Mouse (Mus musculus): ENCODE results near the gene Arcn1. TPM values are rescaled to one million over a fixed set of nuclear protein-coding genes. Genes with fewer than 3 reads are reported as not detected.

Arcn1 gene
- total RNA-seq, 4 experiments from 2014 or later = 96.2 to 117 (median 98.0) TPM

DNA sequence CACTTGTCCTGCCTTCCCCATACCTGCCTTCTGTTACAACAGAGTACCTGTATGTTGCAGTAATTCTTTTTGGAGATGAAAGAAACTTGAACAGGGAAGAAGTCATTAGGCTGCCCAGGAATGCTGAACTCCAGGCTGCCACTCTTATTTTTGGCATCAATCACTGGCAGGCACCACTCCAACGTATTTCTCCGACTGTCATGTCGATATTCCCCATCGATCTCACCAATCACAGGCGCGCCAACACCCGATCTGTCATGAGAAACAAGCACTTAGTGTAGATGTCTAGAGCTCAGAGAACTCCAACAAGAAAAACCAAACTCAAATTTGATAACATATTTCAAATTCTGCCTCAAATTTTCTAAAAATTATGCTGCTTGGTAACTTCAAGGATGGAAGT, 22.3 kb downstream of the Arcn1 start:
- no peak for DNase-seq (ENCODE audit: low spot score in 2 of 2)

DNA sequence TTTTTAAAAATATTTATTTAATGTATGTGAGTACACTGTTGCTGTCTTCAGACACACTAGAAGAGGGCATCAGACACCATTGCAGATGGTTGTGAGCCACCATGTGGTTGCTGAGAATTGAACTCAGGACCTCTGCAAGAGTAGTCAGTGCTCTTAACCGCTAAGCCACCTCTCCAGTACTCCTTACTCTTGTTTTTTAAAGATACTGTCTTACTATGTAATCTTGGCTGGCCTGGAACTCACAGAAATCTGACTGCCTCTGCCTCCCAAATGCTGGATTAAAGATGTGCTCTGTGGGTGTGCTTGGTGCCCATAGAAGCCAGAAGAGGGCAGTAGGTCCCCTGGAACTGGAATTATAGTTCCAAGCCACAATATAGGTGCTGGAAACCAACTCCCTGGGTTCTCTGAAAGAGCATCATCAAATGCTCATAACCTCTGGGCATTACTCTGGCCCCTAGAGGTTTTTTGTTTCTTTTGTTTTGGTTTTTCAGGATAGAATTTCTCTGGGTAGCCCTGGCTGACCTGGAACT, 26.9 kb downstream of the Arcn1 start:
- DNase-seq (ENCODE audit: low spot score in 2 of 2) = no peak

DNA sequence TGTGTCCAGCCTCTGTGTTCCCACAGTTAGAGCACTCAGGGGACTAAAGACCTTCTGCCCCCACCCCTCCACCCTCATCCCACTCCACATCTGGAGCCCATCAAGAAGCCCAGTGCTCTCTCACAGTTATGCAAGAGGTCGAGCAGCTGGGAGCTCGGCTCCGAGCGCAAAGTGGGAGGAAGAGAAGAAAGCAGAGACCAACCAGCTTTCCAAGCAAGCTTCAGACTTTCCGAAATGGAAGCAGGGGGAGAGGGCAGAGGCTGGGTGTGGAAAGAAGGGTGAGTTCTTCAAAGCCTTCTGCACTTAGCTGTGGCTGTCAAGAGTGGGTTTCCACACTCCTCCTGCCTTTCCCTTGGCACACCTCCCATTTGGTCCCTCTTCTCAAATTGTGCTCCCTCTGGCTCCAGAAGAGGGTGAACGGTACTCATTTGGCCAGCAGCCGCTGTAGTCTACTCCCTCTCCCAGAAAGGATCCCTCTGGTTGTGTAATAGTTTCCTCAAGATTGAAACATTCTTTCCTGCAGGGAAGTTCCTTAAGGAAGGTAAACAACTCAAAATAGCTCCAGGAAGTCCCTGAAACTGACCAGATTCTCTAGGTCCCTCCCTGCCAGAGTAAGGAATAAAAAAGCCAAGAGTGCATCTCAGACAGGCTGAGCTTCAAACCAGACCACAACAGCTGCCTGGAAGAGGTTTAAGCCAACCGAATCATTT, 30.2 kb downstream of the Arcn1 start:
- no peak for DNase-seq (ENCODE audit: low spot score in 2 of 2)

DNA sequence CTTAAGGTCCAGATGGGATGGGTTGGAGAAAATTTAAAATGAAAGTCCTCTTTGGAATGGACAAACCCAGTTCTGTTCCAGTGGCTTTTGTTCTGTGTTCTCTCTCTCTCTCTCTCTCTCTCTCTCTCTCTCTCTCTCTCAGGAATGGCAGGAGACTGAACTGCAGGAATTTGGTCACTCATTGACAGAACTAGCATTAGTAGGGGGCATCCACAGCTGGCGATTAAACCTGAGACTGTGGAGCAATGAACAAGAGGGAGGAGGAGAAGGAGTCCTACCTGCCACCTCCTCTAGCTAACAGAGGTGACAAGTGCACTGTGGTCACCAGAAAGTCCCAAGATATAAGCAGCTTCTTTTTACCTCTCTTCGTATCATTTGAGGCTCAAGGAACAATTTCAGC, 31.3 kb downstream of the Arcn1 start:
- no peak for DNase-seq (ENCODE audit: low spot score in 2 of 2)

DNA sequence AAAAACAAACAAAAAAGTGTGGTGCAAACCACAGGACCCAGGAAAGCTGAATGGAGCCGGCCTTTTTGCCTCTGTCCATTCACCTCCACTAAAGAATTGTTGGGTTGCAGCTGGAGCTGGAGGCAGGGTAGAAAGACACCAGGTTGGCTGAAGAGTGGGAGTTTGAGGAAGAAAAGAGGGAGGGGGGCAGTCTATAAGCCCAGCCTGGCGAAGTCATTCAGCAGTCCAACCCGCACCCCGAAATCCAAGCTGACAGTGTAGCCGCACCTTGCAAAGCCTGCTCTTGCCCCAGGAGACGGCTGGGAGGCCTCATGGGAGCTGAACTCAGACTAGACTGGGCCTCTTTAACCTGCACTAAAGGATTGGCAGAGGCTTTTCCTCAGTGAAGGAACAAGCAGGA, 31.8 kb downstream of the Arcn1 start:
- DNase-seq (ENCODE audit: low spot score in 2 of 2) = no peak

DNA sequence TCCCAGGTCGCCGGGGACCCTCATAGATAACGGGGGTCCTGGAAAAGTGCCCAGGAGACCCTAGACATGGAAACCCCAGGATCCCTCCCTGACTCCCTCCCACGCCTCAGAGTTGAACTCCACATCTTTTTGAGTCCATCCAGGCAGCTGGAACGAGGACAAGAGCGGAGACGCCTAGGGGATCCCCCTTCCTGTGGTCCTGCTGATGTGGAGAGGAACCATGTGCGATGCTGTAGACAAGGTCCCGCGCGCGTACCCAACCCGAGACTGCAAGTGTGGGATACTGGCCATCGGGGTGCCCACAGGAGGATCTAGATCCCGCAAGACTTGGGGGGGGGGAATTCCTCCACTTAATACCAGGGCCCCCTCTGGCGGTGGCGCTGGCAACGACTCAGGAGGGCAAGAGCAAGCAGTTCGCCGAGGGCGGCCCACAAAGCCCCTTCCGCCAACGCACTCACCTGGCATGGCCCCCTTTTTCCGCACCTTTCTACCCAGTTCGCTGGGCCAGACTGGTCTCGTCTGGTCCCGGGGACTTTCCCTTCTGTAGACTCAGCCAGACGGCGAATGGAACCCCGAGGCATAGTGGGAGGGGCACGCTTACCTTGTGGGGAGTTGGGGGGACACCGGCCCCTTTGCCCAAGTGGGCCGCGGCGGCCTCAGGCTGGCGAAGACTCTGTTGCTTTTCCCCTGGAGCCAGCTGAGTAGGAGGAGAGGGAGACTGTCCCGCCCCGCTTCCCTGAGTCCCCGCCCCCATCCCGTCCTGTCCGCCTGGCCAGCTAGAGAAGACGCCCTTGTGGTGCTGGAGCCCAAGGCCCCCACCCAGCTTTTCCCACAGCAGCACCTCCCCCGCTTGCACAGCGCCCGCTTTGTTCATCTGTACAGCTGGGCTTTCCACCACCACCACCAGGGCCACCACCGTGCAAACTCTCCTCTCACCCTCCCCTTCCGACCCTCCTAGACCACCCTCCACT, 32.8 kb downstream of the Arcn1 start, which contains the start of gene Phldb1:
TSS of gene Phldb1 (minus strand) at position 675 of the 971 bp plus-strand sequence.
- peak in 1 of 2 experiments; percentile 70 for DNase-seq (ENCODE audit: low spot score in 2 of 2)

DNA sequence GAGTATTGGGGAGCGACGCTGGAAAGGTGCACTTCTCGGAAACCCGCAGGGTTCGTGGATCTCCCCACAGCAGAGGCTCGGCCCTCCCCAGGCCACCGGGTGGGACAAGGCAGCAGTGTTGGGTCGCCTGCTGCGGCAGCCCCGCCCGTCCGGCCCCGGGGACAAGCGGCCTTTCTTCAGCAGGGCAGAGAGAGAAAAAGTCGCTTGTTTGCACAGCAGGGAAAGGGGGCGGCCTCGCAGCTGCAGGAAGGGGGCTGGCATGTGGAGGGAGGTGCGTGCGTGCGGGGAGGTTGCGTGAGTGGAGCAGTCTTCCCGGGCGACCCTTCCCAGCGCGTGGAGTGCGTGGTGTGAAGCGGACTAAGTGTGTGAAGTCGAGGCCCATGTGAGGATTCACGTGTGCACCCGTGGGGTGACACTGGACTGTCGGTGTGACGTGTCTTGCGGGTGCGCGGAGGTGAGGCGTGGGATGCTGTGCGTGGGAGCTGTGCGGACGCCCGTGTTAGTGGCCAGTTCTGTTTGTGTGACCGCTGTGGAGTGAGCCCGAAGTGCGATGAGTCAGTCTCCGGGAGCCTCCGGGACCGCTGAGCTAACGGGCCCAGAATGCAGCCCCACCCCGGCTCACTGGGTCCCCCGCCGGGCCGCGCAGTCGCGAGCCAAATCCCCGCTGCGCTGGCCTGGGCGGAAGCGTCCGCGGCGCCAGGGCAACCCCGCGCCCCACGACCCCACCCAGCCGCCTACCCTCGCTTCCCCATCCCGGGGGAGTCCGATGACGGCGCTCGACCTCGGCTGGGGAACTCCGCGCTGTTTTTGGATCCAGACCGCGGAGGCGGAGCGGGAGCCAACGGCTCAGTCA, 33.7 kb downstream of the Arcn1 start:
- no peak for DNase-seq (ENCODE audit: low spot score in 2 of 2)

DNA sequence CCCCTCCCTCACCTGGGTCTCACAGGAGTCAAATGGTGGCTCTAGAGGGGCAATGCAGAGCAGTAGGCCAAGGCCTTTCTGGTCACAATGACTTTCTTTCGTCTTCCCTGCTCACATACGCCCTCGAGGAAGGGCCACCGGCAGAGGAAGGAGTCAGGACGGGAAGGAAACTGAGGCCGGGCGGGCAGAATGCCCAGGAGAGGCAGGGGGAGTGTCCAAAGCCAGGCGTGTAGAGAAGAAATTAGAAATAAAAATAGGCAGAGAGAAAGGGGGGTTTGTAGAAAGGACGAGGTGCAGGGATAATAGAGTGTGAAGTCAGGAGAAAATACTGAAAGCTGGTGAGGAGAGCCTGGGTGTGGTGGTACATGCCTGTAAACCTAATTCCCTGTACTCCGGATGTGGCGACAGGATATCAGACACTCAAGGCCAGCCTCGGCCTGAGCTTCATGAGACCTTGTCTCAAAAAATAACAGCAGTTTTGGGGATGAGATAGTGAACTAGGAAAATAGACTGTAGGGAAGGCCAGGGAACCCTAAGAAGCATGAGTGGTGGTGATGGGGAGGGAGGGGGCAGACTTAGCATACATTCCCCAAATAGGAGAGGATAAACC, 34.6 kb downstream of the Arcn1 start:
- DNase-seq (ENCODE audit: low spot score in 2 of 2) = no peak

DNA sequence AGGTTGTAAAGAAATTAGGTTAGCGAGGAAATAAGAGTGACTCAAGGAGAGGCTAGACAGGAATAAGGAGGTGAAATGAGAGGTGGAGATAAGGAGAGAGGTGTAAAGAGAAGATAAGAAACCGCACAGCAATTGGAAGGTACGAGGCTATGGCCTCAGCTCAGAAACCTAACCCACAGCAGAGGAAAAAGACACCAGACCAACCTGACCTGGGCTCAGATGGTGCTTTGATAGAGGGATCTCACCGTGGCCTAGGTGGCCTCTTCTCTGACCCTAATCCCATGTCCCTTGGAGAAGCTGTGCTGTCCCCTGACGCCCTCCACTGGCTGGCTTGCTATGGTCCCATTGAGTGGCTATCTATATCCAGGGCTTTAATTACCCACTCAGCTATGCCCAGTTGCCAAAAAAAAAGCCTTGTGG, 35.5 kb downstream of the Arcn1 start:
- DNase-seq (ENCODE audit: low spot score in 2 of 2) = no peak

DNA sequence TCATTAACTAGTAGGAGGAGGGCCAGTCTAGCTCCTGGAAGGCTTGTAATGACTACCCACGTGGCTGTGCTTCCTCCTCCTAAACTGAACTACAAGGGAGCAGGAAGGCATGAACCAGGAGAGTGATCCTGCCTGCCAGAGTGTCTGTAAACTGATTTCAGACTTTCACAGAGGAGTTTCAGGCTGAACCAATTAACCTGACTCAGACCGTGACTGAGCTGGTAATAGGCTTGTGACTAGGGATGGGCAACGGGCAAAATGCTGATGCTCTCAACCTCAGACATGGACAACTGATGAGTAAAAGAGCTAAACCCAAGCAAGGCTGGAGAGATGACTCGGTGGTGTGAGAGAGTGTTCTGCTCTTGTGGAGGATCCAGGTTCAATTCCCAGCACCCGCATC, 40.2 kb downstream of the Arcn1 start:
- DNase-seq (ENCODE audit: low spot score in 2 of 2) = no peak

DNA sequence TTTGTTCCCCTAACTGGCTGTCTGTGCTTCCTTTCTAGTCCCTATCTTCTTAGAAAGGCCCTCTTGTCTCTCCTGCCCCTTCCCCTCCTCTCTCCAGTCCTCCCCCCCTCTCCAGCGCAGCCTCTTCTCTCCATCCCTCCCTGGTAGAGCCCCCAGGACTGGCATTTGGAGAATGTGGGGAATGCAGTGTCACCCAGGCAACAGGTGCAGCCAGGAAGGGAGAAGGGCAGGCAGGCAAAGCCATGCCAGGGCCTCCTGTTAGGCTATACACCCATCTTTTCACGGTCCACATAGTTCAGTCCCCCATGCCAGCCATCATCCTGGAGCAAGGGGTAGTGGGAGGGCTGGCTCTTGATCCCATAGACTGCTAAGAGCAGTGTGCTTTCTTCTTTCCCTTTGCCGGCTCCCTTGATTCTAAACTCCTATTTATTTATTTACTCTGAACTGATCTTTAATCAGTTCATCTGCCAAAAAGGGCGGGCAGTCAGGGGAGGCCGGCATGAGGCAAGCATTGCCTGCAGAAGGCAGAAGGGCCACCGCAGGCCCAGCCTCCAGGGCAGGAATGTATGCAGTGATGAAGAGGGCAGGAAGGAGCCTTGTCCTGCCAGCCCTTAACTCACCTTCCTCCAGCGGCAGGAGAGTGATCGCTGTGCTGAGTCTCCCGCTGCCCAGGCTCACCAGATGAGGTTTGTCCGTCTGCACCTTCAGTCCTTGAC, 41.1 kb downstream of the Arcn1 start:
- no peak for DNase-seq (ENCODE audit: low spot score in 2 of 2)

DNA sequence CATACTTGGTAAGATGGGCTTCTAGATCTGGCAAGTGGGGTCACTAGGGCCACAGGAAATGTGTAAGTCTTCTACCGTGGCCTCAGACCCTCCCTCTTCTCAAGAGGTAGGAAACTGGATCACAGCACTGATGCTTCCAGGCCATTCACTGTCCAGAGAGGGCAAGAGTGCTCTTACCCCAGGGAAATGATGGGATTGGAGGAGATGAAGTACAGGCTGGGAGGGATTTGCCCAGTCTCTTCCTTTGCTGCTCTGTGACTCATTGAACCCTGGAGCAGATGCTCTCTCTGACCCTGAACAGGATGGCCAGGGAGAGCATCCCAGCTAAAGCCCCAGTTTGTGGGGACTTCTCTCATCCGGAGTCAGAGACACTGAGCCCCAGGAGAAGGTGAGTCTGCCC, 43.0 kb downstream of the Arcn1 start:
- no peak for DNase-seq (ENCODE audit: low spot score in 2 of 2)

DNA sequence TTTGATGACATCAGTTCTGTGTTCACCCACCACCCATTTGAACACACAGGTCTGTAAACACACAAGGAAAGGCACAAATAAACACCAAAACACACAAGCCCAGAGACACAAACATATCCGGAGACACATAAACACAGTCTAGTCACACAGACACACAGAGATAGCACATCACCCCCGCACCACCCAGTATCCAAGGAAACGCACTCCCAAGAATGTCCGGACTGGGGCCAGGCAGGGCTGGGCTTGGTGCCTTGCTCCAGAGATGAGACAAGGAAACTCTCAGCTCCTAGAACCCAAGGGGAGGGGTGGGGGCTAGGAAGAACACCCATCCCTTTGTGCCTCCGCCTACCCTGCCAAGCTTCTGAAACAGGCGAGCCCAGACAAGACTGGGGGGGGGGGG, 43.4 kb downstream of the Arcn1 start:
- peak in 1 of 2 experiments; percentile 71 for DNase-seq (ENCODE audit: low spot score in 2 of 2)

DNA sequence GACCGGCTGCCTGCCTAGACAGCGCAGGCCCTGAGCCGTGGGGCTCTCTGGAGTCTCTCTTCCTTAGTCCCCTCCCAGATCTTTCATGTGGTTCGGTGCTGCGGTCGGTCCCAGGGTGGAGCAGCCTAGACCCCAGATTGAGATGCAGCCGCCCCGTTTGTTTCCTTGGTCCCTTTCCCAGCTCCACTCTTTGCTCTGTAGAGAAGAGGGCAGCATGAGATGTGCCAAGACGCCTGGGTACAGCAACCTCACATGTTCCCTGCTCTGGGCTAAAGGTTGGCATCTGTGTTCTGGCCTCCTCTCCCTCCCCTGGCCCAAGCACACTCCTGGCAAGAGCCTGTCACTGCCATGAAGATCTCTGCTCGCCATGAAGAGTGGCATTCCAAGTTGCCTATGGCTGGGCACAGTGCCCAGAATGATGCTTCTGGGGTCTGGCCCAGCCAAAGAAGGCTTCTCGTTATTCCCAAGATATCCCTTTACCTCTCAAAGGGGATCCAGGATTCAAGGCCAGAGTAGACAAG, 44.1 kb downstream of the Arcn1 start:
- no peak for DNase-seq (ENCODE audit: low spot score in 2 of 2)

DNA sequence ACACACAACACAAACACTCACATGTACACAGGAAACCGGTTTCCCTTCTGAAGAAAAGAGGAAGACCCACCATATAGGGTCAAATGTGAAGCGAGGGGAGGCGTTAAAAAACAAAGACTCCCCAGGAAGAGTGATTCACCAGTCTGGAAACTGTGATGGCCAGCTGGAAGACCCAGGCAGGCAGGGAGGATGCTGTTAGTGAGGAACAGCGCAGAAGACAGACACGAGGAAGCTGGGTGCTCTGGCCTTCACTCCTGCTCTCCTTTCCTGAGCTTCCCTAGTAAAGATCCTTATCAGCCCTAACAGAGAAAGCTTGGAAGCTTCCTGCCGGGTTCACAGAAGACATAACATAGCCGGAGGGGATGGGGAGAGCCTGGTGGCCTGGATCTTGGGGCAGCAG, 44.6 kb downstream of the Arcn1 start:
- DNase-seq (ENCODE audit: low spot score in 2 of 2) = no peak

DNA sequence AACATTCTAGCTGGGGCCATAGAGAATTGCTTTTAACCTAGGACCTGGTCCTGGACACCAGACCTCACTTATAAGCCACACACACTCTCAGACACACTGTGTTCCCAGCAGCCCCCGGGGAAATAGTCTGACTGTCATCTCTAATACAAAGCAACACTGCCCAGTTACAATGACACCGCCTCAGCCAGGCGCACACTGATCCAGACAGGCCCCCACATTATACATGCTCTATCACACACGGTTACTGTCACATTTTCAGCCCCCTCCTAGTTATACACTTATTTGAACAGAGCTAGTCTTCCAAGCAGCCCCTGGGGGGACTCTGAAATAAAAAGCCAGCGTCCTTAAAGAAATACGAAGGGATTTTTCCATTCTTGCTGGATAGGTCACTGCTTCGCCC, 45.1 kb downstream of the Arcn1 start:
- no peak for DNase-seq (ENCODE audit: low spot score in 2 of 2)

DNA sequence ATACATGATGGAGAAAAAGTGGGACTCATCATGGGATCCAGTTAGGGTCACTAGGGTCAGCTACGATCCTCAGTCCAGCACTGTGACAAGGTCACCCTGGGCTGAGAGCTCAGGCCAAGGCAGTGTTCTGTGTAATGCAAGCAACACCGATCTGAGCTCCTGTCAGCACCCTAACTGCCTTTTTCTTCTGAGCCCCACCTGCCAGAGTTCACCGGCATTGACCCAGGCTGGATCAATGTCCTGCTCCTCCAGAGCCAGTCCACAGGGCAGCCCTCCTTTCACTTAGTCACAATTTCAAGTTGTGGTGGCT, 45.8 kb downstream of the Arcn1 start:
- DNase-seq (ENCODE audit: low spot score in 2 of 2) = no peak

DNA sequence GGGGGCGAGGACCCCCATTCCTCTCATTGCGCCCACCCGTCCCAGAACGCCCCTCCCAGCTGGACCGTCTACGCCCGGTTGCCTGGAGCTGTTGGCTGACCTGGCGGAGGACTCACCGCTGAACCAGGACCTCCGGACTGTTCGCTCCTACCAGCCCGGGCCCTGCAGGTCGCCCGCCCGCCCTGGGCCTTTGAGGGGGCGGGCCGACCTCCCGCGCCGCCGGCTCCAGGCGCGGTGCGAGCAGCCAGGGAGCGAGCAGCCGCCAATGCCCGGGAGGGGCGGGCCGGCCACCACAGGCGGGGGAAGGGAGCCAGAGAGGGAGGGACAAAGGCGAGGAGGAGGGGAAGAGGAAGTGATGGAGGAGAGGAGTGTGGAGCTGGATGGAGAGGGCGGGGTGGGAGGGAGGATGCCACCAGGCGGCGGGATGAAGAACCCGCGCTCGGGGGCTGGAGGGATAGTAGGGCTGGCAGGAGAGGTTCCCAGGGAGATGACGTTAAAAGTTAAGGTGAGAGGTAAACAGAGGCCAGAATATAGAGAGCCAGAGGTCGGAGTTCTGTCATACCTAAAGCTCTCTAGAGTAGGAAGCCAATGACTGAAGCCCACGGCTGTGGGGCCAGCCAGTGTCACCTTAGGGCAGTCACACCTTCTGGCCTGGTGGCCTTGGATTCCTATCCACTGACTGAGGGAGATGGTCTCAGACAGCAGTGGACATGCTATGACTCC, 46.3 kb downstream of the Arcn1 start:
- peak; percentile 58 to 86 for DNase-seq (ENCODE audit: low spot score in 2 of 2)

DNA sequence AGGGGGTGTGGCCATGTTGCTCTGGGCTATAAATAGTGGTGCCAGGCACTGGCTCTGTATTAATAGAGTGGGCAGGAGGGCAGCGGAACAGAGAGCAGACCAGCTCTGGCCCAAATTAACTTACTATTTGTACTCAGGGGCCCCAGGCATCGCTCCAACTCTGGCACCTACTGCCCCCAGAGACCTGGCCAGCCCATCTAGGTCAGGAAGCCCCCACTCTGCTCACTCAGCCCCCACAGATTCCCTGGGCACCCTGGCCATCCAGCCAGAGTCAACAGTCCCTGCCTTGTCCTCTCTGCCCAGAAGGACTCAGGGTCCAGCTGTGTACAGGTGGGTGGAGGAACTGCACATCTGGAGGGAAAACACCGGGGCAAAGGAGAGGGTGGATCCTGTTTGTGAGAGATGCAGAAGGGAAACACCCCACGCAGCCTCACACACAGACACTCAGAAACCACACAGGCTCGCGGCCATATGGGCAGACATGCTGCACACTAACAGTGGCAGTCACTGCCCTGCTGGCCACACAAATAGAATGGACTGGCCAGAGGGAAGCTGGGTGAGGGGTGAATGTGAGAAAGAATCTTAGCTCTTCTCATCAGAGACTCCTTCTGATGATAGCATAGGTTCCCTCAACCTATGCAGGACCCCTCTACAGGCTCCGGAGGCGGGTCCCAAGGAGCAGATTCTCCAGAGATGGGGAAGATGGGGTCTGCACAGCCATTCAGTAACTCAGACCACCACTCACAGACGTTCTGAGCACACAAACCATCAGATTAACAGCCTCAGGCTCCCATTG, 47.1 kb downstream of the Arcn1 start:
- no peak for DNase-seq (ENCODE audit: low spot score in 2 of 2)

Data from left cerebral cortex, adult 8-10 months (tissue).